Mouse (Mus musculus): ENCODE measurements around the gene Eif4e2.

DNA sequence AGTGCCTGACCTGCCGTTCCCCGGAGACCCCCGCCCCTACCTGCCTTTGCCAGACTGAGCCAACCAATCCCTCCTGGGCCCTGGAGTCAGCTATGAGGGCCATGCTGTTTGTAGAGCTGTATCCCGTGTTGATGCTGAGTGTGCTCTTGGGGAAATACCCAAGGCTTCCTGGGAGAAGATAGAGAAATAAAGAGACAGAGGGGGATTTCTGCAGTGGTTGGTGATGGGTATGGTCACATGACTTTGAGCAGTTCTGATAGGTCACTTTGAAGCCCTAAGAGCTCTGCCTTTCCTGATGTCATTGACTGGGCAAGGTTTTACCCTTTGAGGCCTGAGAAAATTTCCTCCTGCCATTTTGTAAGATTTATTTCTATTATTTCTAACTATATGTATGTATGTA is 2.3 kb upstream of the Eif4e2 start:
- TF ChIP-seq CTCF (IDR thresholded peaks at IDR 0.05; ENCODE audit: low read depth, low read length) (no peak), POLR2A (IDR thresholded peaks at IDR 0.05; ENCODE audit: extremely low read depth, insufficient read depth, low read length) (no peak)
